Mouse (Mus musculus) myocyte (in vitro differentiated cells): ENCODE measurements around the gene C1qtnf7.

ENCODE experiments used
- E2F4 ChIP-seq: IDR thresholded peaks from one replicate; pipeline ENCODE4 v1.6.1; 2011; ENCODE audit warnings: mild to moderate bottlenecking, control low read depth, moderate library complexity; ENCODE audit not compliant: insufficient read depth
- POLR2A ChIP-seq: IDR thresholded peaks from one replicate; pipeline ENCODE4 v1.6.1; 2011; ENCODE audit warnings: low read depth, mild to moderate bottlenecking, control low read depth, moderate library complexity; ENCODE audit not compliant: insufficient read length
- USF1 ChIP-seq: IDR thresholded peaks from one replicate; pipeline ENCODE4 v1.6.1; 2011; ENCODE audit warnings: low read depth, mild to moderate bottlenecking, control low read depth, moderate library complexity

GRCm38 (mm10) chr5:43508892-43509291 lies 6.4 kb upstream of the C1qtnf7 start:
- no peak for TF ChIP-seq E2F4
- TF ChIP-seq POLR2A, result no peak
- TF ChIP-seq USF1, result no peak
